Mouse (Mus musculus) heart, adult 2 months (tissue): Measurements from ENCODE around the gene Pcbp1. TPM values are rescaled to one million over a fixed set of nuclear protein-coding genes. Genes with fewer than 3 reads are reported as not detected.

Experiments
- DNase-seq, 2 experiments: peaks; one replicate each; pipeline ENCODE4 v3.0.0; 2021
- H3K27ac ChIP-seq: fragments of 200-600 bp; 2 replicates; pipeline ENCODE4 v1.8.1; 2022
- H3K27me3 ChIP-seq: fragments of 200-500 bp; 2 replicates; pipeline ENCODE4 v1.6.1; 2012; ENCODE audit warnings: mild to moderate bottlenecking, low read length, inconsistent platforms, mixed read lengths; ENCODE audit not compliant: control insufficient read depth, insufficient read depth
- H3K36me3 ChIP-seq: fragments of 200-500 bp; 2 replicates; pipeline ENCODE4 v1.6.1; 2012; ENCODE audit warnings: low read length, inconsistent platforms; ENCODE audit not compliant: control insufficient read depth, insufficient read depth
- H3K4me1 ChIP-seq: fragments of 200-500 bp; 2 replicates; pipeline ENCODE4 v1.6.1; 2011; ENCODE audit warnings: low read length; ENCODE audit not compliant: control insufficient read depth, insufficient read depth
- H3K4me3 ChIP-seq: fragments of 200-600 bp; 2 replicates; pipeline ENCODE4 v1.8.1; 2022
- H3K79me2 ChIP-seq: fragments of 200-500 bp; replicated peaks from 2 replicates; pipeline ENCODE4 v1.6.1; 2012; ENCODE audit warnings: mild to moderate bottlenecking, inconsistent platforms, low read length, moderate library complexity, mixed read lengths; ENCODE audit not compliant: control insufficient read depth, insufficient read depth
- H3K9ac ChIP-seq: fragments of 200-500 bp; 2 replicates; pipeline ENCODE4 v1.6.1; 2012; ENCODE audit warnings: low read depth, mild to moderate bottlenecking, control low read depth, inconsistent platforms, low read length, mixed read lengths
- CTCF ChIP-seq: fragments of 200-600 bp; IDR thresholded peaks from 2 replicates; pipeline ENCODE4 v1.8.1; 2022; ENCODE audit warnings: antibody characterized with exemption, mild to moderate bottlenecking, moderate library complexity
- EP300 ChIP-seq: fragments of 200-500 bp; IDR thresholded peaks from 2 replicates; pipeline ENCODE4 v1.6.1; 2011; ENCODE audit warnings: low read depth, low read length, control low read depth; ENCODE audit not compliant: insufficient read depth
- POLR2A ChIP-seq: fragments of 200-500 bp; IDR thresholded peaks from 2 replicates; pipeline ENCODE4 v1.6.1; 2011; ENCODE audit warnings: mild to moderate bottlenecking, low read depth, low read length, control low read depth; ENCODE audit not compliant: insufficient read depth
- WGBS: fragments of 180-500 bp; shearing (Covaris S2); methylation state at CpG from one replicate; pipeline ENCODE4 v1.1.7; 2018; 5-methylcytosine and 5-hydroxymethylcytosine counted together
- intact Hi-C: fragments of 180-260 bp; cut with DNase I; formaldehyde crosslinking; loops from one replicate; pipeline ENCODE4 v1.15.1; 2025
- microRNA-seq, 2 experiments: library from miRNA; unstranded; fragments of <30 nt; microRNA quantifications; one replicate each; pipeline ENCODE4 v1.2.0; 2021
- polyA plus RNA-seq: library from polyadenylated mRNA; depleted of rRNA; stranded (reverse); fragments of >200 nt; gene quantifications from 2 replicates; pipeline ENCODE4 v1.2.3, GENCODE M21; 2012; rRNA removed
- total RNA-seq, 2 experiments: library from RNA; stranded (reverse); gene quantifications; 2 replicates each; pipeline ENCODE4 v1.2.3; 2021

Pcbp1 gene
- total and polyA plus RNA-seq, 3 experiments, result 85.8 to 164 (median 155) TPM

DNA sequence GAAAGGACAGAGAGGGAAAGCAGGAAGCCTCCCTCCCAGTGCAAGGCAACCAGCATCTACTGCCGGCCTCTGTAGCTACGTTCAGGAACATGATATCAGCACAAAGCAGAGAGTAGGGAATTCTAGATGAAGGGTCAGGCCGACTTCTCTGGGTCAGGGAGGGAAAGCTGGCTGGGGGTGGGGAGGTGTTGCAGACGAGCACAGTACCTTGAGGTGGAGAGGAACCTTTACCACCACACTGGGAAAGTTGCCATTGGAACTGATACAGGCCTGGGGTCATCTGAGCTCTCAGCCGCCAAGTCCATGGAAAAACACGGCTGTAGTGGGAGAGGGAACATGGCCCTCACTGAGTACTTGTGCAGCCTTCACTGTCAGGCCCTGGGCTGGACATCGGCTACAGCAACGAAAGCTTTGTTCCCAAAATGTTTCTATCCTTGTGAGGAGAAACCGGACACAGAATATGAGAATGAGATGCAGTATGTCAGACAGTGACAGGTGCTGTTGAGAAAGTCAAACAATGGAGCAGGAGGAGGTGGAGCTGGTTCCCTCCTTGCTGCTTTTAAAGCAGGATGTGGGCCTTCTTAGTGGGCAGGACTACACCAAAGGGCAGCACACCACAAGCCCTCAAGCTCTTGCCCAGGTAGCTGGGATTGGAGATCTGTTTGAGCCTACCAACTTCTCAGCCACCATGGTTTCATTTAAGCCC, 50.5 kb downstream of the Pcbp1 start:
- H3K4me1 ChIP-seq, result peaks cover 51% of the 10 kb centered on the region
- H3K9ac ChIP-seq, result peak overlapping the region; percentile 6; the same call in 1 of the 2 replicates
- H3K27ac ChIP-seq, result peak overlapping the region; percentile 96
- DNase-seq, result peak; percentile 58 to 72
- WGBS, result 18% methylated on average over 9 of the region's 9 CpGs
- peaks cover 9% of the 10 kb centered on the region for H3K36me3 ChIP-seq
- intact Hi-C loops, result loop anchor here (5.0 kb wide), 1 partner anchor 112 kb away; no protein-coding TSS in a partner anchor
- no peaks in the 10 kb centered on the region for H3K79me2 ChIP-seq
- H3K4me3 ChIP-seq, result no peak overlapping the region
- no peak for TF ChIP-seq CTCF
- TF ChIP-seq EP300, result peak; percentile 68
- TF ChIP-seq POLR2A, result no peak; the same call in 1 of the 2 replicates
- no peaks in the 10 kb centered on the region for H3K27me3 ChIP-seq

DNA sequence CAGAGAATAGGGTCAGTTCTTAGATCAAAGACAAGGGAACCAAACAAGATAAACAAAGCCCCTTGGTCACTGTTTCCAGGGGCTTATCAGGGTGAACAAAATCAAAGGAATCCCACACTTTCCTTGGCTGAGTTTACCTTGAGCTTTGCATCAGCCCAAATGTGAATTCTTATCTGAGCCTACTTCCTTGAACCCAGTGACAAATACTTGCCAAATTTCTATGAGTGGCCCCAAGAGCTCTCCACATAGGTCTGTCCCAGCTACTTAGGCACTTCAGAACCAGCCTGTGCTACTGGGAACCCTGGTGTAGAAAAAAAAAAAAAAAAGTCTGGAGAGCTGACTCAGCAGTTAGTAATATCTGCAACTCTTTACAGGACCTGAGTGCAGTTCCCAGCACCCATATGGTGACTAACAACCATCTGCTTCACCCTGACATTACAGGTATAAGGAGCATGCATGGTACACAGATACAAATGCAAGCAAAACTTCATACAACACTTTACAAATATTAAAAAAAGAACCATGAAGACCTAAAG, 51.4 kb downstream of the Pcbp1 start:
- no peak for DNase-seq
- H3K27ac ChIP-seq, result peak overlapping the region; percentile 96
- no peaks in the 10 kb centered on the region for H3K27me3 ChIP-seq
- no peak overlapping the region for H3K9ac ChIP-seq
- H3K4me1 ChIP-seq, result peaks cover 47% of the 10 kb centered on the region
- no peak for TF ChIP-seq EP300
- TF ChIP-seq POLR2A, result no peak
- TF ChIP-seq CTCF, result no peak
- no peaks in the 10 kb centered on the region for H3K79me2 ChIP-seq
- no peak overlapping the region for H3K4me3 ChIP-seq
- intact Hi-C loops, result loop anchor here (5.0 kb wide), 1 partner anchor 113 kb away; no protein-coding TSS in a partner anchor
- peaks cover 5% of the 10 kb centered on the region for H3K36me3 ChIP-seq

Small RNA genes lying within 50 kb of the gene (microRNA-seq; reads per million reads assigned to microRNA genes)
- gene Gm22184, result 0 reads per million in 2 experiments

Other genes starting within 250 kb of the Pcbp1 start
- 10 to 100 TPM; 29.3 TPM for gene Fam136a, start 160.7 kb downstream of the Pcbp1 start, total RNA-seq
- gene Fam136a, start 160.7 kb downstream of the Pcbp1 start, polyA plus RNA-seq, result 15.8 and 22.7 TPM in 2 replicates
- gene Snrpg, start 155.0 kb downstream of the Pcbp1 start, total RNA-seq, result 10 to 100 TPM; 41.9 to 42.0 TPM
- gene Snrpg, start 155.0 kb downstream of the Pcbp1 start, polyA plus RNA-seq, result 22.7 and 32.3 TPM in 2 replicates
- 10 to 100 TPM; 69.6 to 82.5 TPM for gene Pcyox1, start 129.2 kb downstream of the Pcbp1 start, total RNA-seq
- gene Pcyox1, start 129.2 kb downstream of the Pcbp1 start, polyA plus RNA-seq, result 30.3 and 55.6 TPM in 2 replicates
- gene Tia1, start 122.1 kb downstream of the Pcbp1 start, total RNA-seq, result 10 to 100 TPM; 22.4 to 23.7 TPM
- 13.1 and 27.9 TPM in 2 replicates for gene Tia1, start 122.1 kb downstream of the Pcbp1 start, polyA plus RNA-seq
- gene Gm44790, start 99.7 kb downstream of the Pcbp1 start, total RNA-seq, result not detected
- gene Gm44790, start 99.7 kb downstream of the Pcbp1 start, polyA plus RNA-seq, result not detected in 2 replicates
- 10 to 100 TPM in 1 of 2 experiments, 1 to 10 TPM in 1; 8.9 to 11.0 TPM for gene C87436, start 87.9 kb downstream of the Pcbp1 start, total RNA-seq
- gene C87436, start 87.9 kb downstream of the Pcbp1 start, polyA plus RNA-seq, result 8.6 and 10.7 TPM in 2 replicates
- under 1 TPM in 1 of 2 experiments, not detected in 1; 0.31 TPM for gene Asprv1, start 101.8 kb upstream of the Pcbp1 start, total RNA-seq
- 0.09 and 0.21 TPM in 2 replicates for gene Asprv1, start 101.8 kb upstream of the Pcbp1 start, polyA plus RNA-seq
- gene Mxd1, start 142.8 kb upstream of the Pcbp1 start, total RNA-seq, result 1 to 10 TPM; 6.0 to 6.7 TPM
- gene Mxd1, start 142.8 kb upstream of the Pcbp1 start, polyA plus RNA-seq, result 4.4 and 6.9 TPM in 2 replicates
- gene Snrnp27, start 158.2 kb upstream of the Pcbp1 start, total RNA-seq, result 10 to 100 TPM; 46.6 to 51.7 TPM
- 13.7 and 16.8 TPM in 2 replicates for gene Snrnp27, start 158.2 kb upstream of the Pcbp1 start, polyA plus RNA-seq
- gene Gmcl1, start 207.1 kb upstream of the Pcbp1 start, total RNA-seq, result 1 to 10 TPM; 4.3 to 5.0 TPM
- 2.7 and 3.7 TPM in 2 replicates for gene Gmcl1, start 207.1 kb upstream of the Pcbp1 start, polyA plus RNA-seq